Mouse (Mus musculus): ENCODE data around the gene Srrt. TPM values are rescaled to one million over a fixed set of nuclear protein-coding genes. Genes with fewer than 3 reads are reported as not detected.

The Srrt gene
- 105 and 113 TPM in 2 replicates for polyA plus RNA-seq (2015; fragmentation: Nextera tagmentation; extraction: Ambion mirVana)

GRCm38 (mm10) chr5:137307071-137307912, at the start of gene Srrt:
Gene Srrt (minus strand): TSS chr5:137307674.
- Histone ChIP-seq H3K9ac (peak within 1 kb of the TSS; percentile 99), H3K36me3 (peaks cover 51% of the 10 kb centered on the region), H3K4me1 (replicated peaks) (peaks cover 46% of the 10 kb centered on the region), H3K27me3 (no peaks in the 10 kb centered on the region), H3K27ac (peak within 1 kb of the TSS; percentile 98), H3K4me2 (peak within 1 kb of the TSS; percentile 70), H3K9me3 (no peaks in the 10 kb centered on the region), H3K4me3 (peak within 1 kb of the TSS; percentile 93)
- ATAC-seq (ENCODE audit: low FRiP score), result peak; percentile 83
- WGBS, result under 1% methylated on average over 62 of the region's 72 CpGs

- H3K27me3 ChIP-seq, result peaks cover 25% of the 10 kb centered on the region
- no peak overlapping the region for H3K9ac ChIP-seq
- peaks cover 32% of the 10 kb centered on the region for H3K4me1 ChIP-seq (replicated peaks)
- no peak overlapping the region for H3K4me2 ChIP-seq
- 90% methylated on average over 17 of the region's 17 CpGs for WGBS
- H3K36me3 ChIP-seq, result peaks cover 13% of the 10 kb centered on the region; the same call in 1 of the 2 replicates
- no peak overlapping the region for H3K27ac ChIP-seq
- ATAC-seq (ENCODE audit: low FRiP score), result no peak
- H3K4me3 ChIP-seq, result no peak overlapping the region
- no peaks in the 10 kb centered on the region for H3K9me3 ChIP-seq
Measured at GRCm38 (mm10) chr5:137354091-137354490, 46.6 kb upstream of the Srrt start.

- ATAC-seq (ENCODE audit: low FRiP score), result no peak
- H3K27me3 ChIP-seq, result peaks cover 40% of the 10 kb centered on the region
- H3K4me1 ChIP-seq (replicated peaks), result peaks cover 43% of the 10 kb centered on the region
- WGBS, result 23% methylated on average over 16 of the region's 16 CpGs
- H3K4me3 ChIP-seq, result peak overlapping the region; percentile 55
- H3K9ac ChIP-seq, result peak overlapping the region; percentile 78
- H3K4me2 ChIP-seq, result peak overlapping the region; percentile 94
- H3K36me3 ChIP-seq, result peaks cover 7% of the 10 kb centered on the region; the same call in 1 of the 2 replicates
- peak overlapping the region; percentile 8 for H3K27ac ChIP-seq
- H3K9me3 ChIP-seq, result no peaks in the 10 kb centered on the region
Measured at GRCm38 (mm10) chr5:137352011-137352975, 44.8 kb upstream of the Srrt start.

- H3K4me3 ChIP-seq, result peak overlapping the region; percentile 55
- no peak for ATAC-seq (ENCODE audit: low FRiP score)
- peak overlapping the region; percentile 78 for H3K9ac ChIP-seq
- peaks cover 43% of the 10 kb centered on the region for H3K4me1 ChIP-seq (replicated peaks)
- H3K9me3 ChIP-seq, result no peaks in the 10 kb centered on the region
- 11% methylated on average over 4 of the region's 4 CpGs for WGBS
- peaks cover 40% of the 10 kb centered on the region for H3K27me3 ChIP-seq
- peak overlapping the region; percentile 8 for H3K27ac ChIP-seq
- H3K36me3 ChIP-seq, result peaks cover 7% of the 10 kb centered on the region; the same call in 1 of the 2 replicates
- H3K4me2 ChIP-seq, result peak overlapping the region; percentile 94
Measured at GRCm38 (mm10) chr5:137351394-137351793, 43.9 kb upstream of the Srrt start.

GRCm38 (mm10) chr5:137351058-137351380, 43.5 kb upstream of the Srrt start:
- WGBS, result 2% methylated on average over 8 of the region's 8 CpGs

GRCm38 (mm10) chr5:137350205-137351057, 43.0 kb upstream of the Srrt start:
- peak overlapping the region; percentile 55 for H3K4me3 ChIP-seq
- peak overlapping the region; percentile 78 for H3K9ac ChIP-seq
- peak overlapping the region; percentile 78 for H3K27ac ChIP-seq
- H3K4me2 ChIP-seq, result peak overlapping the region; percentile 94
- peaks cover 4% of the 10 kb centered on the region; the same call in 1 of the 2 replicates for H3K36me3 ChIP-seq
- peak; percentile 57 for ATAC-seq (ENCODE audit: low FRiP score)
- H3K4me1 ChIP-seq (replicated peaks), result peaks cover 43% of the 10 kb centered on the region
- WGBS, result under 1% methylated on average over 51 of the region's 55 CpGs
- H3K9me3 ChIP-seq, result no peaks in the 10 kb centered on the region
- peaks cover 40% of the 10 kb centered on the region for H3K27me3 ChIP-seq

More at GRCm38 (mm10) chr5:137351058-137351380, 43.5 kb upstream of the Srrt start:
- peak overlapping the region; percentile 8 for H3K27ac ChIP-seq
- no peaks in the 10 kb centered on the region for H3K9me3 ChIP-seq
- H3K4me2 ChIP-seq, result peak overlapping the region; percentile 94
- H3K36me3 ChIP-seq, result peaks cover 5% of the 10 kb centered on the region; the same call in 1 of the 2 replicates
- peak overlapping the region; percentile 55 for H3K4me3 ChIP-seq
- peaks cover 40% of the 10 kb centered on the region for H3K27me3 ChIP-seq
- ATAC-seq (ENCODE audit: low FRiP score), result no peak
- H3K9ac ChIP-seq, result peak overlapping the region; percentile 78
- H3K4me1 ChIP-seq (replicated peaks), result peaks cover 43% of the 10 kb centered on the region

- H3K27me3 ChIP-seq, result peaks cover 40% of the 10 kb centered on the region
- ATAC-seq (ENCODE audit: low FRiP score), result peak; percentile 91
- peaks cover 43% of the 10 kb centered on the region for H3K4me1 ChIP-seq (replicated peaks)
- H3K36me3 ChIP-seq, result peaks cover under 1% of the 10 kb centered on the region; the same call in 1 of the 2 replicates
- H3K27ac ChIP-seq, result peak within 1 kb of the TSS; percentile 78
- peak within 1 kb of the TSS; percentile 78 for H3K9ac ChIP-seq
- peak within 1 kb of the TSS; percentile 94 for H3K4me2 ChIP-seq
- under 1% methylated on average over 32 of the region's 32 CpGs for WGBS
- H3K4me3 ChIP-seq, result peak within 1 kb of the TSS; percentile 55
- no peaks in the 10 kb centered on the region for H3K9me3 ChIP-seq
Measured at GRCm38 (mm10) chr5:137349384-137350204, 42.1 kb upstream of the Srrt start, which contains the start of gene Ephb4. Gene Ephb4 (plus strand): TSS chr5:137350109.

- Histone ChIP-seq H3K4me1 (replicated peaks) (peaks cover 43% of the 10 kb centered on the region), H3K4me3 (peak overlapping the region; percentile 55), H3K27ac (peak overlapping the region; percentile 32; the same call in 1 of the 2 replicates), H3K36me3 (no peaks in the 10 kb centered on the region), H3K9ac (peak overlapping the region; percentile 78), H3K9me3 (no peaks in the 10 kb centered on the region), H3K27me3 (peaks cover 40% of the 10 kb centered on the region), H3K4me2 (peak overlapping the region; percentile 94)
- 0 out of 2 replicates have a peak, but pooled peaks have one; percentile 47 for ATAC-seq (ENCODE audit: low FRiP score)
- WGBS, result under 1% methylated on average over 33 of the region's 33 CpGs
Measured at GRCm38 (mm10) chr5:137348482-137349383, 41.3 kb upstream of the Srrt start.

GRCm38 (mm10) chr5:137347856-137348255, 40.4 kb upstream of the Srrt start:
- Histone ChIP-seq H3K4me3 (no peak overlapping the region), H3K9me3 (no peaks in the 10 kb centered on the region), H3K9ac (no peak overlapping the region), H3K27ac (no peak overlapping the region), H3K4me2 (no peak overlapping the region), H3K27me3 (peaks cover 40% of the 10 kb centered on the region), H3K36me3 (no peaks in the 10 kb centered on the region), H3K4me1 (replicated peaks) (peaks cover 42% of the 10 kb centered on the region)
- 26% methylated on average over 7 of the region's 7 CpGs for WGBS
- ATAC-seq (ENCODE audit: low FRiP score), result no peak

GRCm38 (mm10) chr5:137346983-137347382, 39.5 kb upstream of the Srrt start:
- 91% methylated on average over 4 of the region's 4 CpGs for WGBS
- Histone ChIP-seq H3K9me3 (no peaks in the 10 kb centered on the region), H3K27me3 (peaks cover 40% of the 10 kb centered on the region), H3K4me3 (no peak overlapping the region), H3K9ac (no peak overlapping the region), H3K27ac (no peak overlapping the region), H3K4me1 (replicated peaks) (peaks cover 34% of the 10 kb centered on the region), H3K36me3 (no peaks in the 10 kb centered on the region), H3K4me2 (no peak overlapping the region)
- no peak for ATAC-seq (ENCODE audit: low FRiP score)
